Mouse (Mus musculus): ENCODE data around the gene Gm5127. TPM values are rescaled to one million over a fixed set of nuclear protein-coding genes. Genes with fewer than 3 reads are reported as not detected.

The Gm5127 gene
- 1.4 TPM for polyA plus RNA-seq (2017; shearing (Covaris generic))

GRCm38 (mm10) chrX:106582886-106583285 lies at the start of gene Gm5127:
Gene Gm5127 (plus strand): TSS chrX:106583186.

GRCm38 (mm10) chrX:106603386-106603785 lies 20.4 kb downstream of the Gm5127 start, which contains the start of gene Cysltr1:
Gene Cysltr1 (minus strand): TSS chrX:106603679.

Other genes with a start within 250 kb of the Gm5127 start
- gene Fndc3c1, start 97.8 kb upstream of the Gm5127 start, polyA plus RNA-seq (2017; shearing (Covaris generic)), result not detected
- gene Cysltr1, start 20.5 kb downstream of the Gm5127 start, polyA plus RNA-seq (2017; shearing (Covaris generic)), result 3.0 TPM